ENCODE assay signal across 21 mouse cellular contexts in the genomic region with DNA sequence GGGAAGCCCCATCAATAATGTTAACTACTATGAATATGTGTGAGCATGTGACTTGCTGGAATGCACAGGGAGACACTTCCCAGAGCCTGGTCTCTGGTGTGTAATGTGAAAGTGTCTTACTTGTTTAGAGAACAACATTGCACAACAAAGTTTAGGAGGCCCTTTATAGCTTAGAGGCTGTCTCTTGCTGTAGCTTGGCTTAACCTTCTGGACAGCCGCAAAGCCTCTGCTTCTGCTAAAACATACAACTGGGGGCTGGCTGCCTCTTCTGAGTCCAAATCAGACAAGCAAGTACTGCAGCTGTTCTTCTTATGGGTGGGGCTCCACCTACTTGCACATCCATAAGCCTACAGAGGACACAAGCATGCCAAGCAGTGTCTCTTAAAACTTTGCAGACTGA. TPM values are rescaled to one million over a fixed set of nuclear protein-coding genes. Genes with fewer than 3 reads are reported as not detected.
DNase-seq lines count a peak whose midpoint lies in the region; ATAC-seq lines count a peak whose summit lies in the region.
"Had no signal": no experiment of that assay in that cellular context is flagged by ENCODE, and none has a peak within 500 bp of the region (broad histone marks: within the 10 kb centered on the region; RNA-seq: fewer than 3 reads in every experiment).

No protein-coding gene starts in this region.

- peak; percentile 79; the same call in 1 of the 2 replicates for ATAC-seq in kidney, embryonic 15.5 days (replicated peaks; ENCODE audit: low FRiP score)
- ATAC-seq in lung, embryonic 16.5 days (ENCODE audit: low read depth), result peak; percentile 93
- peak; percentile 85 for ATAC-seq in intestine, embryonic 15.5 days
- peak; percentile 77 for ATAC-seq in stomach, embryonic 15.5 days (ENCODE audit: insufficient read depth, low FRiP score, low read depth)
- ATAC-seq in CD4-positive, CD25-positive, alpha-beta regulatory T cell, adult 4 months, result no peak
- ATAC-seq: activated CD4-positive, CD25-positive, alpha-beta regulatory T cell, adult 4 months; forebrain, postnatal 0 days; Patski had no signal

- peak overlapping the region; percentile 66 for H3K27ac ChIP-seq in kidney, embryonic 15.5 days
- peak overlapping the region; percentile 48; the same call in 1 of the 2 replicates for H3K27ac ChIP-seq in lung, embryonic 16.5 days (ENCODE audit: low read length)
- H3K27ac ChIP-seq in intestine, embryonic 15.5 days, result 0 out of 2 replicates have a peak overlapping the region, but pooled peaks have one; percentile 44
- peak overlapping the region; percentile 49; the same call in 1 of the 2 replicates for H3K27ac ChIP-seq in stomach, embryonic 15.5 days
- H3K27ac ChIP-seq: embryonic facial prominence, embryonic 12.5 days; gastrocnemius, adult 2 months; heart, adult 2 months; left cerebral cortex, adult 2 months had no signal

- no peak overlapping the region for H3K9ac ChIP-seq in kidney, embryonic 15.5 days
- H3K9ac ChIP-seq in lung, embryonic 16.5 days (ENCODE audit: low read length), result no peak overlapping the region
- no peak overlapping the region for H3K9ac ChIP-seq in intestine, embryonic 15.5 days
- no peak overlapping the region for H3K9ac ChIP-seq in stomach, embryonic 15.5 days
- H3K9ac ChIP-seq: embryonic facial prominence, embryonic 12.5 days; forebrain, postnatal 0 days; heart, embryonic 15.5 days had no signal

- H3K4me3 ChIP-seq in kidney, embryonic 15.5 days (replicated peaks), result no peak overlapping the region
- H3K4me3 ChIP-seq in lung, embryonic 16.5 days (ENCODE audit: low read length), result no peak overlapping the region
- no peak overlapping the region for H3K4me3 ChIP-seq in intestine, embryonic 15.5 days (replicated peaks)
- H3K4me3 ChIP-seq in stomach, embryonic 15.5 days (replicated peaks), result no peak overlapping the region
- H3K4me3 ChIP-seq: embryonic facial prominence, embryonic 12.5 days; gastrocnemius, adult 2 months; heart, adult 2 months; heart, embryonic 15.5 days; left cerebral cortex, adult 2 months had no signal

- H3K9me3 ChIP-seq in kidney, embryonic 15.5 days (replicated peaks), result no peaks in the 10 kb centered on the region
- no peaks in the 10 kb centered on the region for H3K9me3 ChIP-seq in lung, embryonic 16.5 days (ENCODE audit: control insufficient read depth, low read length)
- H3K9me3 ChIP-seq in intestine, embryonic 15.5 days, result no peaks in the 10 kb centered on the region
- no peaks in the 10 kb centered on the region for H3K9me3 ChIP-seq in stomach, embryonic 15.5 days
- H3K9me3 ChIP-seq: embryonic facial prominence, embryonic 12.5 days; heart, embryonic 15.5 days had no signal

- H3K27me3 ChIP-seq in kidney, embryonic 15.5 days, result no peaks in the 10 kb centered on the region
- H3K27me3 ChIP-seq in lung, embryonic 16.5 days (ENCODE audit: control insufficient read depth, insufficient read depth, low read depth, low read length), result no peaks in the 10 kb centered on the region
- no peaks in the 10 kb centered on the region for H3K27me3 ChIP-seq in intestine, embryonic 15.5 days (replicated peaks)
- H3K27me3 ChIP-seq in stomach, embryonic 15.5 days (replicated peaks), result no peaks in the 10 kb centered on the region
- H3K27me3 ChIP-seq: embryonic facial prominence, embryonic 12.5 days; heart, embryonic 15.5 days; Patski had no signal

- WGBS in kidney, embryonic 15.5 days, result 58% methylated on average over 1 of the region's 1 CpGs
- WGBS in lung, embryonic 16.5 days, result 52% methylated on average over 1 of the region's 1 CpGs
- WGBS in intestine, embryonic 15.5 days, result 56% methylated on average over 1 of the region's 1 CpGs
- 47% methylated on average over 1 of the region's 1 CpGs for WGBS in stomach, embryonic 15.5 days

- DNase-seq in kidney, adult 9 months, result no peak
- no peak for DNase-seq in lung, postnatal 36 days
- no peak for DNase-seq in layer of hippocampus, postnatal 25 days (ENCODE audit: extremely low spot score in 1 of 2, low spot score in 1 of 2)
- DNase-seq: adrenal gland, postnatal 25 days; B cell, adult 2 months; cerebellum, adult 2 months; forebrain, postnatal 0 days; gastrocnemius, adult 2 months; heart, adult 2 months; thymus, postnatal 4 days had no signal

- no peaks in the 10 kb centered on the region for H3K36me3 ChIP-seq in kidney, embryonic 15.5 days
- H3K36me3 ChIP-seq in lung, embryonic 16.5 days (ENCODE audit: control insufficient read depth, insufficient read depth, low read length), result no peaks in the 10 kb centered on the region
- H3K36me3 ChIP-seq in intestine, embryonic 15.5 days, result no peaks in the 10 kb centered on the region
- no peaks in the 10 kb centered on the region for H3K36me3 ChIP-seq in stomach, embryonic 15.5 days
- H3K36me3 ChIP-seq: embryonic facial prominence, embryonic 12.5 days; heart, embryonic 15.5 days had no signal

- no peak overlapping the region for H3K4me2 ChIP-seq in kidney, embryonic 15.5 days
- no peak overlapping the region for H3K4me2 ChIP-seq in lung, embryonic 16.5 days (ENCODE audit: low read depth, low read length)
- H3K4me2 ChIP-seq in intestine, embryonic 15.5 days (replicated peaks), result no peak overlapping the region
- H3K4me2 ChIP-seq in stomach, embryonic 15.5 days, result no peak overlapping the region
- H3K4me2 ChIP-seq: embryonic facial prominence, embryonic 12.5 days; heart, embryonic 15.5 days had no signal

- H3K4me1 ChIP-seq in kidney, embryonic 15.5 days, result peaks cover 7% of the 10 kb centered on the region; the same call in 1 of the 2 replicates
- H3K4me1 ChIP-seq in lung, embryonic 16.5 days (replicated peaks; ENCODE audit: control insufficient read depth, insufficient read depth, low read length), result peaks cover 7% of the 10 kb centered on the region
- 0 out of 2 replicates have a peak, but pooled peaks cover 3% of the 10 kb centered on the region for H3K4me1 ChIP-seq in intestine, embryonic 15.5 days (replicated peaks)
- H3K4me1 ChIP-seq in stomach, embryonic 15.5 days, result no peaks in the 10 kb centered on the region; the same call in 1 of the 2 replicates
- H3K4me1 ChIP-seq: embryonic facial prominence, embryonic 12.5 days had no signal

RNA-seq across cellular contexts. Expression of a gene that starts 11.7 kb away (rescaled TPM):
- polyA plus RNA-seq in kidney, embryonic 15.5 days (2015; fragmentation: Nextera tagmentation; extraction: Ambion mirVana), result 2.8 and 4.3 TPM in 2 replicates
- polyA plus RNA-seq in lung, embryonic 16.5 days (2015; fragmentation: Nextera tagmentation; extraction: Ambion mirVana), result 13.0 TPM in 2 replicates
- 4.6 and 7.0 TPM in 2 replicates for polyA plus RNA-seq in intestine, embryonic 15.5 days (2015; fragmentation: Nextera tagmentation; extraction: Ambion mirVana)
- 13.4 and 14.6 TPM in 2 replicates for polyA plus RNA-seq in stomach, embryonic 15.5 days (2015; fragmentation: Nextera tagmentation; extraction: Ambion mirVana)
- polyA plus RNA-seq in CD4-positive, CD25-positive, alpha-beta regulatory T cell, adult 4 months (2017; shearing (Covaris generic)), result not detected
- 1 to 10 TPM; 5.3 to 5.5 TPM for total RNA-seq in layer of hippocampus, postnatal 25 days (2021)
- total RNA-seq: common myeloid progenitor, adult 5-6 weeks; gastrocnemius, adult 2 months; heart, adult 2 months had no signal
- polyA plus RNA-seq: activated CD4-positive, CD25-positive, alpha-beta regulatory T cell, adult 4 months had no signal
